Mouse (Mus musculus) C2C12 (cell line): ENCODE measurements at regions not wholly inside any gene's neighbourhood (a gene's known extent, or its start where the extent isn't known, plus 50 kb on each side); places are given as distances from the start of the nearest gene placed in this dataset.

Source experiments
- H3K27me3 ChIP-seq: one replicate; pipeline ENCODE4 v1.6.1; 2011; ENCODE audit not compliant: control insufficient read depth, insufficient read depth, insufficient read length
- H3K36me3 ChIP-seq: one replicate; pipeline ENCODE4 v1.6.1; 2011; ENCODE audit not compliant: control insufficient read depth, insufficient read depth
- H3K4me3 ChIP-seq: one replicate; pipeline ENCODE4 v1.5.1; 2011; ENCODE audit warnings: mild to moderate bottlenecking, control low read depth; ENCODE audit not compliant: poor library complexity, insufficient read depth, severe bottlenecking
- H3K79me2 ChIP-seq: one replicate; pipeline ENCODE4 v1.6.1; 2011; ENCODE audit not compliant: control insufficient read depth, insufficient read depth
- H3K79me3 ChIP-seq: one replicate; pipeline ENCODE4 v1.6.1; 2011; ENCODE audit warnings: low read depth, control low read depth
- H3ac ChIP-seq: one replicate; pipeline ENCODE3; 2011; ENCODE audit warnings: low read depth; ENCODE audit not compliant: control insufficient read depth, insufficient read length
- CEBPB ChIP-seq: IDR thresholded peaks from one replicate; pipeline ENCODE4 v1.6.1; 2011; ENCODE audit warnings: low read depth, mild to moderate bottlenecking, control low read depth, moderate library complexity
- CTCF ChIP-seq: IDR thresholded peaks from one replicate; pipeline ENCODE4 v1.5.1; 2011; ENCODE audit not compliant: control insufficient read depth, insufficient read depth, insufficient read length
- FOSL1 ChIP-seq: IDR thresholded peaks from one replicate; pipeline ENCODE4 v1.8.0; 2011; ENCODE audit warnings: mild to moderate bottlenecking, low read length; ENCODE audit not compliant: poor library complexity, insufficient read depth, severe bottlenecking
- MAX ChIP-seq: IDR thresholded peaks from one replicate; pipeline ENCODE4 v1.6.1; 2011; ENCODE audit warnings: mild to moderate bottlenecking, control low read depth
- MYOD1 ChIP-seq: IDR thresholded peaks from one replicate; pipeline ENCODE4 v1.6.1; 2011; ENCODE audit warnings: low read depth; ENCODE audit not compliant: control insufficient read depth, insufficient read length
- MYOG ChIP-seq: IDR thresholded peaks from one replicate; pipeline ENCODE4 v1.6.1; 2011; ENCODE audit not compliant: control insufficient read depth, insufficient read length; ENCODE audit errors: extremely low read depth
- USF1 ChIP-seq: IDR thresholded peaks from one replicate; pipeline ENCODE4 v1.6.1; 2011; ENCODE audit warnings: low read depth, mild to moderate bottlenecking, control low read depth, moderate library complexity

DNA sequence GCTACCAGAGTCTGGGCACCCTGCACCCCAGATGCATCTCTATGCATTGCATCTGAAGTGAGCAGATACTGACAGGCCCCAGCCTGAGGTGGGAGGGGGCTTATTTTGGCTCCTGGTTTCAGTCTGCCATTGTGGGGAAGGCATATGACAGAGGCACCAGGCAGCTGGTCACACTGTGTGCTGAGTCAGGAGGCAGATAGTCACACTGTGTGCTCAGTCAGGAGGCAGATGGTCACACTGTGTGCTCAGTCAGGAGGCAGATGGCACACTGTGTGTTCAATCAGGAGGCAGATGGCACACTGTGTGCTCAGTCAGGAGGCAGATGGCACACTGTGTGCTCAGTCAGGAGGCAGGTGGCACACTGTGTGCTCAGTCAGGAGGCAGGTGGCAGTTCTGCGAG lies 55.5 kb upstream of the Cstad start:
- Histone ChIP-seq H3K4me3 (no peak overlapping the region), H3K79me2 (no peaks in the 10 kb centered on the region), H3K79me3 (no peaks in the 10 kb centered on the region), H3ac (no peak overlapping the region), H3K36me3 (no peaks in the 10 kb centered on the region), H3K27me3 (no peaks in the 10 kb centered on the region)
- TF ChIP-seq FOSL1 (no peak), CEBPB (no peak), MYOD1 (no peak), CTCF (no peak), MAX (no peak), USF1 (no peak), MYOG (no peak)

DNA sequence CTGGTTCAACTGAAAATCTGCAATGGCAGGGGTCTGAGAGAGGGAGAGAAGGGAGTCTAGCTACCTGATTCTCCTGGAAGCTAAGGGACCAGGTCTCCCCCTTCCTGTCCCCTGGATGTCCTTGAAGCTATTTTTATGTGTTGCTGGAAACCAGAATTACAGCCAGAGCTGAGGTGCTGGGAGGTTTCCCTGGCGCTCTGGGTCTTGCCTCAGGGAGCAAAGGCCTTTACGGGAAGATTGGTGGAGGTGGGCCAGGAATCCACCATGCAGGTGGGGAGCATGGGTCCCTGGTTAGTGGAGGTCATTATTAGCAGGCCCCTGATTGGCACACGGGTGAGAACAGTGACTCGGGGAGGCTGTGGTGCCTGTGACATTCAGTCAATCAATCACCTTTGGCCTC lies 53.3 kb upstream of the Cstad start:
- H3K79me3 ChIP-seq, result no peaks in the 10 kb centered on the region
- no peaks in the 10 kb centered on the region for H3K27me3 ChIP-seq
- H3K36me3 ChIP-seq, result no peaks in the 10 kb centered on the region
- no peak overlapping the region for H3ac ChIP-seq
- no peak overlapping the region for H3K4me3 ChIP-seq
- TF ChIP-seq USF1 (no peak), MYOD1 (no peak), MAX (no peak), MYOG (no peak), FOSL1 (no peak), CEBPB (no peak), CTCF (no peak)
- H3K79me2 ChIP-seq, result no peaks in the 10 kb centered on the region

DNA sequence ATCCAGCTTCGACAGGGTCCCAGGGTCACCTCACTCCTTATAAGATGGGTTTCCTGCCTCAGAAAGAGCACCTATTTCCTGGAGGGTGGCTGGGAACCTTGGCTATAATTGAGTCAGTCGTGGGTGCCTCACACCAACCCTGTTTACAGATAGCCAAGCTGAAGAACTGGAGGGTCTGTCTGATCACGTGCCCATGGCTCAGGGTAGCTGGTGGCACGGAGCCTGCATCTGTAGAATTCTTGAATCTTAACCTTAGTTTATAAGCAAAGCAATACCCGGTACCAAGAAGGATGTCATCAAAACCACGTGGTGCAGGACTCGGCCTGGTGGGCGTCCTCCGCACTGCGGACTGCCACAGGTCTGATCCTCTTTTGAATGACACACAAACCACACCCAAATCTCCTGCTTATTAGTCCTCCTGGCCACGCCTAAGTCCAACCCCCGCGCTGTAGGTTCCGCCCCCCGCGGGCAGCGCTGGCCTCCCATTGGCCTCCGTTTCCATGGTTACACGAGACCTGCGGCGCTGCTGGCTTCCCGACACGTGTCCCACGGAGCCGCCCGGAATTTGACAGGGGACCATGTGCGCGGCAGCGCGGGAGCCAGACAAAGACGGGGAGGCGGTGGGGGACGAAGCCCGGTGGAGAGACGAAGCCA lies 49.9 kb upstream of the Cstad start:
- Histone ChIP-seq H3K79me2 (no peaks in the 10 kb centered on the region), H3ac (no peak overlapping the region), H3K79me3 (no peaks in the 10 kb centered on the region), H3K36me3 (no peaks in the 10 kb centered on the region), H3K4me3 (no peak overlapping the region), H3K27me3 (no peaks in the 10 kb centered on the region)
- peak; percentile 99 for TF ChIP-seq MAX
- TF ChIP-seq FOSL1, result no peak
- TF ChIP-seq USF1, result peak; percentile 80
